Mouse (Mus musculus) megakaryocyte, embryonic 14.5 days (primary cell): ENCODE measurements around the gene Tmem161b.

Source experiments
- FLI1 ChIP-seq: IDR thresholded peaks from 2 replicates; pipeline ENCODE4 v1.6.1; 2012; ENCODE audit warnings: low read length, inconsistent platforms, mixed read lengths
- GATA1 ChIP-seq: IDR thresholded peaks from 3 replicates; pipeline ENCODE4 v1.6.1; 2012; ENCODE audit warnings: mixed read lengths, low read length, inconsistent platforms, borderline replicate concordance

GRCm38 (mm10) chr13:84238184-84238583, 16.1 kb downstream of the Tmem161b start:
- no peak for TF ChIP-seq GATA1
- no peak for TF ChIP-seq FLI1
